Mouse (Mus musculus) gastrocnemius, postnatal 14 days (tissue): ENCODE results near the gene Cd247. TPM values are rescaled to one million over a fixed set of nuclear protein-coding genes. Genes with fewer than 3 reads are reported as not detected.

Experiments
- DNase-seq: peaks from one replicate; pipeline ENCODE4 v3.0.0; 2021; ENCODE audit warnings: mixed read lengths
- intact Hi-C: fragments of 180-260 bp; cut with DNase I; formaldehyde crosslinking; loops from one replicate; pipeline ENCODE4 v1.15.1; 2025; ENCODE audit warnings: low total_unique reads
- total RNA-seq, 2 experiments: library from RNA; stranded (reverse); gene quantifications; 2 replicates each; pipeline ENCODE4 v1.2.3; 2021

The Cd247 gene
- total RNA-seq, 2 experiments from 2014 or later, result 1.3 to 1.9 TPM

DNA sequence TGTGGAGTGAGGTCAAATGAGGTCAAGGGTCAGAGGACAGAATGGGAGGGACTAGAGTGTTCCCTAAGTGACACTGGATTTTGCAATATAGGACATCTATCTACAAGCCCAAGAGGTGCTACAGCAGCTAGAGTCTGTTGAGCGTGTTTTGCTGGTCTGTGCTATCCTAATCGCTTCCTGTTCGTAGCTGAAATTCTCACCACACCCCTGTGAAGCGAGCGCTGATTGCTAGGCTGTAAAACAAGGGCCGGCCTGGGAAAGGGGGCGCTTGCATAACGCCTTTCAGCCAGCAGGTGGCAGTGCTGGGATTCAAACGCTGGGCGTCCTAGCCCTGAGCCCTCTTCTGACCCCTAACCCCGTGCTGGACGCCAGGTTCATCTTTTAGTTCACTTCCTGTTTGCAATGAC, 17.0 kb upstream of the Cd247 start:
- intact Hi-C loops, result loop anchor here (10.0 kb wide), 1 partner anchor 593 kb away; no protein-coding TSS in a partner anchor
- peak; percentile 73 for DNase-seq

DNA sequence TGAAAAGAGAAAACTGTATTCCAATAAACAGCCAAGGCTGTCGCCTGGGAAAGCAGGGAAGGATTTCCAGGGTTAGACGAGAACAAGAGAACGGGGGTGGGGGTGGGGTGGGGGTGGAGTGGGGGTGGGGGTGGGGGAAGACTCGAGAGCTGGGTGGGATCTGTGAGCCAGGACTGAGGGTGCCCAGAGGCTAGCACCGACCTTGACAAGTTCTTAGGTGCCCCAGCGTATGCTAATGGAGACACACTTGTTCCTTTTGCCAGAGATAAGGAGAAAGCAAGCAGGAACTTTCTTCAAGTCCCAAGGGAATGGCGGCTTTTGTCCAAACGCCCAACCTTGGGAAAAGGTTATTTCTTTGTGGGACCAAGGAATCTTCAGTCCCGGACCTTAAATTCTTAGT, 16.5 kb upstream of the Cd247 start:
- intact Hi-C loops, result loop anchor here (10.0 kb wide), 1 partner anchor 593 kb away; no protein-coding TSS in a partner anchor
- no peak for DNase-seq

DNA sequence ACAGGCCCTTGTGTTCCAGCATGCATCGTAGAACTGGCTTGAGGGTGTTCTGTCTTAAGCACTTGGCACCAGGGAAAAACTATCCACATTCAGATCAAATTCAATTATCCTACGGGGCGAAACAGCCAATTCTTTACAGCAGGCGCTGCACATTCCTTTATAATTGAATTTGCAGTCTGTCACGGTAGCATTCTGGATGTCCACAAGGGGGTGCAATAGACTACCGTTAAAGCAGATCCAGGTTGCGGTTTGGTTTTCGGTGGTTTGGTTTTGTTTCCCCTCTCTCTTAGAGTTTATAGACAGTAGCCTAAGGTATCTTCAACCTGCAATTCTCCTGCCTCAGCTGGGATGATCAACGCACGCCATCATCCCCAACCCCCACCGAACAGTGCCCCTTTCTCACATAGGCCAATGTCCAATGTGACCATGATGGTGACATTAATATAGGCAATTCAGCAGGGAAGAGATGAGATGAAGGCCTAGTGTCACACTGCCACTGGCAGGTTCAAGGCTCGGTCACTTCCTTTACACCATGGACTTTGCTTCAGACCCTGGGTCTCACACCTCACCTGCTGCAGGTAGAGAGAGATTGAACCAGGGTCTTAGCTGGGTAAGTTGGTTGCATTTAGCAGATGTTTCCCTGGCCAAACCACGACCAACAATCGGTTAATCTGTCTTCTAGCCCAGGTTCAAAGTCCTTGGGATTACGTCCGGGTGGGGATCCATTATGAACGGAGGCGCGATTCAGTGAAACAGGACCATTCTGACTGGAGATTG, 12.8 kb upstream of the Cd247 start:
- no peak for DNase-seq
- intact Hi-C loops, result loop anchor here (5.0 to 10.0 kb wide), 2 partner anchors 192 to 589 kb away; no protein-coding TSS in a partner anchor

DNA sequence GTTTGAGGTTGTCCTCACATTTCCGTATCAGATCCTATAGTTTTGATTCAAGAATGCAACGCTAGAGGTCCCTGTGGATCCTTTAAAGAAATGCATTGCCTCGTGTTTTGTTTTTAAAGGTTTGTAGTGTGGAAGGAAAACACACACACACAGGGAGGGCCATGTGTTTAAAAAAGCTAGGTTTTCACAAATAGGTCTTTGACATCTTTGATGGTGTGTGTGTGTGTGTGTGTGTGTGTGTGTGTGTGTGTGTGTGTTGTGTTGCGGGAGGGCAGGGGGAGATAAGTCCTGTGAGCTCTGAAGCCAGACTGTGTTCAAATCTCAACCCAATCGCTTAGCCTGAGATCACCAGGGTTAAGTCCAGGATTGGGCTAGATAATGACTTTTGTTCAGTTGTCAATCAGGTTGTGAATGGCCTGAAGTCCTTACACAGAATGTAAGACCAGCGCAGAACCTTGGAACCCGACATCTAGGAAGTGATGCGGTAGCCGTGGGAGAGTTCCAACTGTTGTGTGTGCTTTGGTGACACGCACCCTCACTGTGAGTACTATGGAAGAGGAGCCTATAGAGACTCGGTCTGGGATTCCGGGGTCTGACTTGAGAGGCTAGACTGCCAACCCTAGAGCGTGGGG, 8.4 kb upstream of the Cd247 start:
- no peak for DNase-seq
- intact Hi-C loops, result loop anchor here (2.0 to 10.0 kb wide), 4 partner anchors 77 to 585 kb away; no protein-coding TSS in a partner anchor

DNA sequence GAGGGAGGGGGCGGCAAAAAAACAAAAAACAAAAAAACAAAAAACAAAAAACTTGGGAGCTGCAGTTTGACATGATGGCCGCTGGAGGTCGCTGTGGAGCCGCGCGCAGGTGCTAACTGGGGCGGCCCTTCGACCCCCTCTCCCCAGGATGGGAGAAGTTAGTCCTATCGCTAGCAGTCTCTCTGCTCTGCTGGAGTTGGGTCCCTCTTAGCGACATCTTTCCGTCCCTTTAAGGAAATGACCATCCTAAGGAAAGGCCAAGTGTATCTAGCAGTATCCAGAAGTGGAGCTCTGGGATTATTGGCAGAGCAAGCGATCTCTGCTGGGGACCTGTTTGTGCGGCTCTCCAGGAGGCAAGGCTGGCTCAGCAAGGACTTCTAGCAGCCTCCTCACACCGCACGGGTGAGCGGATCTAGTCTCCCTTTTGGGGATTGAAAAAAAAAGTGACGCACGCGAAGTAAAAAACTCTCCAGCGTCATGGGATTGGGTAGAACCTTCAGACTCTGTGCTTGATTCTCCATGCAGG, 7.8 kb upstream of the Cd247 start:
- intact Hi-C loops, result loop anchor here (5.0 kb wide), 1 partner anchor 77 kb away; no protein-coding TSS in a partner anchor
- peak; percentile 34 for DNase-seq

GRCm38 (mm10) chr1:165781426-165781825, 7.1 kb upstream of the Cd247 start:
- intact Hi-C loops, result loop anchor here (5.0 kb wide), 1 partner anchor 76 kb away; no protein-coding TSS in a partner anchor
- no peak for DNase-seq

DNA sequence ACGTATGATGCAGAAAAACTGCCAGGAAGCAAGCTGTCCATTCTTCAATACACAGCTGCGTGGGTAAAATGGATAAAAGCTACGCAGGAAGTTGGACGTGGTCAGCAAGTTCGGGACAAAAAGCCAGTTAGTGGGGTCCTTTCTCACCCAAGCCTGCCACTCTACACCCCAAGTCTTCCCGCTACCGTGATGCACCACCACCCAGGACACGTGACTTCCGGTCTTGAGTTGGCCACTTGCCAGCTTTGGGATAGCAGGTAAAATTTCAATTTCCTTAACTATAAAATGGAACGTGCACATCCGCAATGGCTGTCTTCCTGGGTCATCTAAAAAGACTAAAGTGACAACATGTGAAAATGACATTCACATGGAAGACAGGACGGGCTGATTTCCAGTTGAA, 6.6 kb upstream of the Cd247 start:
- intact Hi-C loops, result loop anchor here (5.0 kb wide), 1 partner anchor 75 kb away; no protein-coding TSS in a partner anchor
- no peak for DNase-seq

- intact Hi-C loops, result no loop called here
Observed at GRCm38 (mm10) chr1:165786296-165786695, 2.2 kb upstream of the Cd247 start.

GRCm38 (mm10) chr1:165789066-165789660, 682 bp downstream of the Cd247 start:
- intact Hi-C loops, result no loop called here
- DNase-seq, result no peak

More at GRCm38 (mm10) chr1:165786296-165786695, 2.2 kb upstream of the Cd247 start:
- DNase-seq, result no peak

GRCm38 (mm10) chr1:165789963-165790362, 1.5 kb downstream of the Cd247 start:
- no peak for DNase-seq
- intact Hi-C loops, result no loop called here

DNA sequence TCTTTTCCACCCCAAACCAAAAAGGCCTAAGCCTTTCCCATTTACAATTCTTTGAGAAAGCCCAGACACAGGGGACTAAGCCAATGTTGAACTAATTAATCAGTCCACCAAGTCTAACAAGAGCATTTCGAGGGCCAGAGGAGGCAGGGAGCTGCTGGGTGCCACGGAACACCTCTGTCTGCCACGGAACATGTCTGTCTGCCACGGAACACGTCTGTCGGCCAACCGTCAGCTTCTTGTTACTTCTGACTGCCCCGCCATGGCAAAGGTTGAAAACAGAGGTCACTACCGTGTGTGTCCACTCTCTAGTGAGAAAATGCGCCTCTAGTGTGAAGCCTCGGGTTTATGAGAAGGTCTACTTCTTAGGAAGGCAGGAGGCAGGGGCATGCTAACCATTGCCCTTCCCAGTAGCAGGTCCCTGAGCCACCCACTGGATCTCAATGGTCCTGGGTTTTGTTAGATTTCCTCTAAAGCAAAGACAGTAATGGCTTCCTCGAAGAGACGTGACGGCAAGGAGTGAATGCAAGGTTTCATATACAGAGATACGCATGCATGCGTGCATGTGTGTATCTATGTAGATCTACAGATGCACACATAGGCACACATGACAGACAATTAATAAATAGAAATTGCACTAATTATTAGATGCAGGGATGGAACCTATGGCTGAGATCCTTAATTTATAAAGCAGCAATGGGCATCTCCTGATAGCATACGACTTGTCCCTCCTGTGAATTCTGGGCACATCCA, 2.2 kb downstream of the Cd247 start:
- no peak for DNase-seq
- intact Hi-C loops, result no loop called here

DNA sequence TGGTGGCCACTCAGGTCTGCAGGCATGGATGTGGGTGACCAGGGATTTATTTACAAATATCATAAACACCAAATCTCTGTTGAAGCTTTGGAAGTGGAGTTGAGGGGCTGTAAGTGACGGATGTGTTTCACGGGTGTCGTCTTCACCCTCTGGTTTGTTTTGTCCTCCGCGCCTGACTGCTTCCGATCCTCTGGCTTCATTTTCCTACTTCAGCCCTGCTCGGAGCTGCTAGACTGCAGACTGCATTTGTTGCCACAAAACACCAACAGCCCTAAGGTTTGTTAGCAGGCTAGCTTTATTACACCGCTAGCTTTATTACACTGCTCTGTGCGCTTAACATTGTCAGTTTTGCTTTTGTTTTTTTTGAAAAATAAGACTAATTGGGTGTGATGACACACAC, 2.9 kb downstream of the Cd247 start:
- intact Hi-C loops, result no loop called here

DNA sequence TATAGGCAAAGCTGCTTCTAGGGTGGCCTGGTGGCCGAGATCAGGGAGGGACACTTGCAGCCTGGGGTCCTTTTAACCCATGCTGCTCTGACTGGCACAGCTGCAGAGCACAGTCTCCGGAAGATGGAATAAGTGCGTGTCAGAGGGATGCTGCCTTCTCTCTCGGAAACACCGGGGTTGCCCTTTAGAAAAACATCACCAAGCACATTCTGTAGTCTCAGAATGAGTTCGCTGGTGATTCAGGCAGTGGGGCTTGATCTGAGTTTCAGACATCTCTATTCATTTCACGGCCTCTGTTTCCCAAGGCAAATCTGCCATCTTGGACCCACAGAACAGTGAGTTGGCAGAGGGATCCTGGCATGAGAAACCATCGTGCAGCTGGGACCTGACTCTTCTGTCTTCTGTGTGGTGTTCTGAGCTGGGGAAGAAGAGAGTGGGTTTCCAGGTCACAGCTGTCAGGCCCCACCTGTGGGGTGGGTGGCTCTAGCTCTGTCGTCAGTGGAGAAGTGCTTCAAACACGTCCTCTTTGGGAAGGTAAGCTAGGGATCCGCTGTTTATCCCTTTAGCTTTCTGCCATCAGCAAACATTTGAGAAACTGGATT, 13.3 kb downstream of the Cd247 start:
- intact Hi-C loops, result no loop called here
- DNase-seq, result no peak

More for the DNA sequence above, 2.9 kb downstream of the Cd247 start:
- DNase-seq, result no peak

DNA sequence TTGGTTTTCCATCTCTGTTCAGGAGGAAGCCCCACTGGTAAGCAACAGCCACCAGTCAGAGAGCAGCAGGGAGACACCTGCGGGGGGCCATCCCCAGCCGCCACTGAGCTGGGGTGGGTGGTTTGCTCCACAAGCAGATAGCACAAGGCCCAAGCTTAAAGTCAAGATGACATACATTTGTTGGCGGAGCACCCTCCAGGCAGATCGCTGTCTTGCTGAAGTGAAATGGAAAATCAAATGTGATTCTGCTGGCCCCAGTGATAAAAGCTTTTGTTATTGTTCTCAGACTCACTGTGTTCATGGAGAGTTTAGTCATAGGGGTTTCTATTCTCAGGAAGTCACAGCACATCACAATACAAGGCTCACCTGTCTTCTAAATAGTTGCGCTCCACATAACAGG, 14.6 kb downstream of the Cd247 start:
- DNase-seq, result no peak
- intact Hi-C loops, result no loop called here

- DNase-seq, result no peak
- intact Hi-C loops, result no loop called here
Observed at GRCm38 (mm10) chr1:165804133-165804532, 15.7 kb downstream of the Cd247 start.

GRCm38 (mm10) chr1:165810633-165811032, 22.2 kb downstream of the Cd247 start:
- intact Hi-C loops, result no loop called here
- no peak for DNase-seq

DNA sequence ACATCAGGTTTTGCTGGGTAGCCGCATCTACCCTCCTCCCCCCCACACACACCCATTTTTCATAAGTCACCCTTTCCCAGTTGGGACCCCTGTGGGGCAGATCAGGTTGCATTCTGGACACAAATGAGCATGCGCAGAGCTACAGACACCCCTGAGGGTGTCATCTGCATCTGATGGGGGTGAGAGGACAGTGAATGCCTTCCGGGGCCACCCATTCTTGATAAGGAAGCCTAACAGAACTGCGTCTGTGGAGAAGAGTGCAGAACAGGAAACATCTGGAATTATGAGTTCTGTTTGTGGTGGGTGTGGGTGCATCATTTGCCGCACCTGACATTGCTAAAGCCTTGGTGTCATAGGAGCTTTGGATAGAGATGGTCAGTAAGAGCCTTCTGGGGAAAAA, 22.7 kb downstream of the Cd247 start:
- DNase-seq, result no peak
- intact Hi-C loops, result no loop called here

GRCm38 (mm10) chr1:165812775-165813174, 24.3 kb downstream of the Cd247 start:
- intact Hi-C loops, result no loop called here
- no peak for DNase-seq

DNA sequence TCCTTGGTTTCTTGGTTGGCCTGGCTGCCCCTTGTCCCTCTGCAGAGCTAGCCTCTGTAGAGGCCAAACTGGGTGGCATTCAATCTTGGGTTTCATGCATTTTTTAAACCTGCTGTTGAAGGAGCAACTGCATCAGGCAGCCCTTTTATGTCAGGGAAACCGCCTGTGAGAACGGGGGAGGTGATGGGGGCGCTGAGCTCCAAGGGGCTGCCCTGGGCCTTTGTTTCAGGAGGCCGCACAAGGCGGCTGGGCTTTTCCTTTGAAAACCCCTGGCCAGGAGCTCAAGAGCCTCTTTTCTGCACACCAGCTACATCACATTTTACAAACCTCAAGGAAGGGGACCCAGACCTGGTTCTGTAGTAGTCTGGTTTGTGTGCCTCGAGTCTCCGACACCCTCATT, 25.6 kb downstream of the Cd247 start:
- no peak for DNase-seq
- intact Hi-C loops, result no loop called here
